Mouse (Mus musculus) heart, postnatal 0 days (tissue): Measurements from ENCODE around the gene Bnipl. TPM values are rescaled to one million over a fixed set of nuclear protein-coding genes. Genes with fewer than 3 reads are reported as not detected.

Experiments used
- ATAC-seq: fragments of 200-750 bp; cut with Nextera tagmentation; 2 replicates; pipeline ENCODE4 v1.8.0; 2017; ENCODE audit warnings: low read depth, moderate number of reproducible peaks, moderate library complexity; ENCODE audit not compliant: insufficient read depth
- DNase-seq: peaks from one replicate; pipeline ENCODE4 v3.0.0-alpha.2; 2016; ENCODE audit warnings: low spot score
- H3K27ac ChIP-seq: fragments of 300-500 bp; sonication (generic); 2 replicates; pipeline ENCODE4 v1.5.1; 2014; ENCODE audit warnings: low read depth, mild to moderate bottlenecking
- H3K27me3 ChIP-seq: fragments of 300-500 bp; sonication (generic); 2 replicates; pipeline ENCODE4 v1.6.1; 2014; ENCODE audit warnings: low read length, mixed read lengths; ENCODE audit not compliant: control insufficient read depth, insufficient read depth
- H3K36me3 ChIP-seq: fragments of 300-500 bp; sonication (generic); replicated peaks from 2 replicates; pipeline ENCODE4 v1.6.1; 2014; ENCODE audit warnings: low read length, mixed read lengths; ENCODE audit not compliant: control insufficient read depth, insufficient read depth
- H3K4me1 ChIP-seq: fragments of 300-500 bp; sonication (generic); 2 replicates; pipeline ENCODE4 v1.6.1; 2014; ENCODE audit warnings: antibody characterized with exemption; ENCODE audit not compliant: control insufficient read depth, insufficient read depth
- H3K4me2 ChIP-seq: fragments of 300-500 bp; sonication (generic); 2 replicates; pipeline ENCODE4 v1.6.1; 2014; ENCODE audit warnings: low read depth, mild to moderate bottlenecking, low read length, moderate library complexity
- H3K4me3 ChIP-seq: fragments of 300-500 bp; sonication (generic); 2 replicates; pipeline ENCODE4 v1.5.1; 2014; ENCODE audit warnings: low read depth, low read length
- H3K9ac ChIP-seq: fragments of 300-500 bp; sonication (generic); replicated peaks from 2 replicates; pipeline ENCODE4 v1.6.1; 2014; ENCODE audit warnings: low read depth, low read length, mixed read lengths
- H3K9me3 ChIP-seq: fragments of 300-500 bp; sonication (generic); replicated peaks from 2 replicates; pipeline ENCODE4 v1.6.1; 2016; ENCODE audit warnings: low read length; ENCODE audit not compliant: control insufficient read depth
- CTCF ChIP-seq: IDR thresholded peaks from 2 replicates; pipeline ENCODE4 v1.5.1; 2016; ENCODE audit warnings: antibody characterized with exemption, control low read depth, low read depth
- EP300 ChIP-seq: IDR thresholded peaks from 2 replicates; pipeline ENCODE4 v1.6.1; 2016; ENCODE audit warnings: antibody characterized with exemption, low read depth
- WGBS: fragments of 180-500 bp; shearing (Covaris S2); extraction: QIAGEN DNeasy Blood & Tissue Kit; methylation state at CpG from one replicate; pipeline ENCODE4 v1.1.7; 2014; 5-methylcytosine and 5-hydroxymethylcytosine counted together
- polyA plus RNA-seq: library from polyadenylated mRNA; unstranded; fragments of >200 nt; fragmentation: Nextera tagmentation; extraction: Ambion mirVana; gene quantifications from 2 replicates; pipeline ENCODE4 v1.2.1, GENCODE M21; 2015
- total RNA-seq: library from RNA; depleted of rRNA; stranded (reverse); fragments of >200 nt; gene quantifications from 2 replicates; pipeline ENCODE4 v1.2.3, GENCODE M21; 2014; ENCODE audit warnings: low replicate concordance; rRNA removed

The Bnipl gene
- total and polyA plus RNA-seq, 2 experiments from 2014 or later, result 3.9 TPM; not detected in 1

- Histone ChIP-seq H3K4me1 (no peaks in the 10 kb centered on the region), H3K4me2 (no peak overlapping the region), H3K9me3 (no peaks in the 10 kb centered on the region), H3K9ac (no peak overlapping the region), H3K36me3 (peaks cover 84% of the 10 kb centered on the region), H3K27me3 (no peaks in the 10 kb centered on the region), H3K4me3 (no peak overlapping the region), H3K27ac (no peak overlapping the region)
- DNase-seq, result no peak
- 89% methylated on average over 6 of the region's 6 CpGs for WGBS
- no peak for TF ChIP-seq CTCF
- TF ChIP-seq EP300, result no peak
- no peak for ATAC-seq
Measured at GRCm38 (mm10) chr3:95203880-95204279, 47.1 kb downstream of the Bnipl start.

GRCm38 (mm10) chr3:95200562-95200961 lies 50.4 kb downstream of the Bnipl start:
- H3K27ac ChIP-seq, result no peak overlapping the region
- no peak for DNase-seq
- no peak overlapping the region for H3K4me3 ChIP-seq
- no peak overlapping the region for H3K4me2 ChIP-seq
- H3K9me3 ChIP-seq, result no peaks in the 10 kb centered on the region
- ATAC-seq, result no peak
- TF ChIP-seq CTCF (no peak), EP300 (no peak)
- H3K4me1 ChIP-seq, result no peaks in the 10 kb centered on the region
- H3K9ac ChIP-seq, result no peak overlapping the region
- no peaks in the 10 kb centered on the region for H3K27me3 ChIP-seq
- 83% methylated on average over 2 of the region's 2 CpGs for WGBS
- peaks cover 96% of the 10 kb centered on the region for H3K36me3 ChIP-seq

- H3K36me3 ChIP-seq, result peaks cover 93% of the 10 kb centered on the region
- no peak overlapping the region for H3K4me2 ChIP-seq
- ATAC-seq (no peak), DNase-seq (no peak)
- WGBS, result 88% methylated on average over 7 of the region's 7 CpGs
- H3K9ac ChIP-seq, result no peak overlapping the region
- H3K9me3 ChIP-seq, result no peaks in the 10 kb centered on the region
- H3K4me1 ChIP-seq, result no peaks in the 10 kb centered on the region
- H3K27ac ChIP-seq, result no peak overlapping the region
- TF ChIP-seq CTCF (no peak), EP300 (no peak)
- H3K27me3 ChIP-seq, result no peaks in the 10 kb centered on the region
- H3K4me3 ChIP-seq, result no peak overlapping the region
Measured at GRCm38 (mm10) chr3:95200132-95200531, 50.9 kb downstream of the Bnipl start.

GRCm38 (mm10) chr3:95199101-95199500 lies 51.9 kb downstream of the Bnipl start:
- Histone ChIP-seq H3K27ac (no peak overlapping the region), H3K9ac (no peak overlapping the region), H3K36me3 (peaks cover 91% of the 10 kb centered on the region), H3K4me3 (no peak overlapping the region), H3K4me1 (no peaks in the 10 kb centered on the region), H3K9me3 (no peaks in the 10 kb centered on the region), H3K4me2 (no peak overlapping the region), H3K27me3 (no peaks in the 10 kb centered on the region)
- TF ChIP-seq CTCF, result no peak
- TF ChIP-seq EP300, result no peak
- DNase-seq (no peak), ATAC-seq (no peak)
- WGBS, result 65% methylated on average over 1 of the region's 1 CpGs

- Histone ChIP-seq H3K4me3 (no peak overlapping the region), H3K36me3 (peaks cover 77% of the 10 kb centered on the region), H3K9me3 (no peaks in the 10 kb centered on the region), H3K27me3 (no peaks in the 10 kb centered on the region), H3K4me1 (no peaks in the 10 kb centered on the region), H3K27ac (no peak overlapping the region), H3K9ac (no peak overlapping the region), H3K4me2 (no peak overlapping the region)
- DNase-seq (no peak), ATAC-seq (no peak)
- TF ChIP-seq EP300 (no peak), CTCF (no peak)
- 84% methylated on average over 2 of the region's 2 CpGs for WGBS
Measured at GRCm38 (mm10) chr3:95195772-95196171, 55.2 kb downstream of the Bnipl start.

GRCm38 (mm10) chr3:95194721-95195135 lies 56.3 kb downstream of the Bnipl start:
- DNase-seq (no peak), ATAC-seq (no peak)
- Histone ChIP-seq H3K27ac (no peak overlapping the region), H3K27me3 (no peaks in the 10 kb centered on the region), H3K9ac (no peak overlapping the region), H3K4me1 (no peaks in the 10 kb centered on the region), H3K36me3 (peaks cover 75% of the 10 kb centered on the region), H3K4me2 (no peak overlapping the region), H3K9me3 (no peaks in the 10 kb centered on the region), H3K4me3 (no peak overlapping the region)
- WGBS, result 66% methylated on average over 6 of the region's 6 CpGs
- no peak for TF ChIP-seq CTCF
- no peak for TF ChIP-seq EP300

Other genes with a start within 250 kb of the Bnipl start
- 15.0 and 28.5 TPM in 2 replicates for gene Zfp687, start 235.7 kb downstream of the Bnipl start, total RNA-seq
- gene Zfp687, start 235.7 kb downstream of the Bnipl start, polyA plus RNA-seq, result 8.1 and 8.3 TPM in 2 replicates
- 190 and 210 TPM in 2 replicates for gene Psmd4, start 208.6 kb downstream of the Bnipl start, total RNA-seq
- gene Psmd4, start 208.6 kb downstream of the Bnipl start, polyA plus RNA-seq, result 205 and 208 TPM in 2 replicates
- 36.6 and 50.5 TPM in 2 replicates for gene Pip5k1a, start 144.3 kb downstream of the Bnipl start, total RNA-seq
- 13.8 and 14.5 TPM in 2 replicates for gene Pip5k1a, start 144.3 kb downstream of the Bnipl start, polyA plus RNA-seq
- 54.9 and 69.3 TPM in 2 replicates for gene Vps72, start 140.2 kb downstream of the Bnipl start, total RNA-seq
- 60.8 and 66.9 TPM in 2 replicates for gene Vps72, start 140.2 kb downstream of the Bnipl start, polyA plus RNA-seq
- gene Tmod4, start 126.7 kb downstream of the Bnipl start, total RNA-seq, result 1.2 and 14.3 TPM in 2 replicates
- 2.7 and 2.9 TPM in 2 replicates for gene Tmod4, start 126.7 kb downstream of the Bnipl start, polyA plus RNA-seq
- 16.7 and 38.2 TPM in 2 replicates for gene Scnm1, start 117.2 kb downstream of the Bnipl start, total RNA-seq
- 57.6 and 57.7 TPM in 2 replicates for gene Scnm1, start 117.2 kb downstream of the Bnipl start, polyA plus RNA-seq
- 6.1 and 7.1 TPM in 2 replicates for gene Lysmd1, start 117.1 kb downstream of the Bnipl start, total RNA-seq
- gene Lysmd1, start 117.1 kb downstream of the Bnipl start, polyA plus RNA-seq, result 8.7 and 10.4 TPM in 2 replicates
- gene Tnfaip8l2, start 108.8 kb downstream of the Bnipl start, total RNA-seq, result 0.27 and 5.4 TPM in 2 replicates
- 2.7 and 2.8 TPM in 2 replicates for gene Tnfaip8l2, start 108.8 kb downstream of the Bnipl start, polyA plus RNA-seq
- gene Sema6c, start 90.7 kb downstream of the Bnipl start, total RNA-seq, result 6.8 and 14.8 TPM in 2 replicates
- 1.2 and 1.8 TPM in 2 replicates for gene Sema6c, start 90.7 kb downstream of the Bnipl start, polyA plus RNA-seq
- gene Gabpb2, start 33.3 kb downstream of the Bnipl start, total RNA-seq, result 6.6 and 7.2 TPM in 2 replicates
- 3.1 TPM in 2 replicates for gene Gabpb2, start 33.3 kb downstream of the Bnipl start, polyA plus RNA-seq
- 75.5 and 78.2 TPM in 2 replicates for gene Cdc42se1, start 22.5 kb downstream of the Bnipl start, total RNA-seq
- 33.6 TPM in 2 replicates for gene Cdc42se1, start 22.5 kb downstream of the Bnipl start, polyA plus RNA-seq
- 4.3 and 6.1 TPM in 2 replicates for gene Mllt11, start 19.0 kb downstream of the Bnipl start, total RNA-seq
- 8.9 and 9.0 TPM in 2 replicates for gene Mllt11, start 19.0 kb downstream of the Bnipl start, polyA plus RNA-seq
- 1.1 TPM in 1 of 2 replicates, not detected in the other for gene Gm128, start 9.6 kb downstream of the Bnipl start, total RNA-seq
- 0.07 TPM in 1 of 2 replicates, not detected in the other for gene Gm128, start 9.6 kb downstream of the Bnipl start, polyA plus RNA-seq
- gene Mindy1, start 30.2 kb upstream of the Bnipl start, total RNA-seq, result 28.0 and 64.4 TPM in 2 replicates
- 27.8 and 28.4 TPM in 2 replicates for gene Mindy1, start 30.2 kb upstream of the Bnipl start, polyA plus RNA-seq
- 28.6 and 35.6 TPM in 2 replicates for gene Prune1, start 30.9 kb upstream of the Bnipl start, total RNA-seq
- 22.5 and 23.0 TPM in 2 replicates for gene Prune1, start 30.9 kb upstream of the Bnipl start, polyA plus RNA-seq
- gene Anxa9, start 56.0 kb upstream of the Bnipl start, total RNA-seq, result 0.11 and 0.15 TPM in 2 replicates
- gene Anxa9, start 56.0 kb upstream of the Bnipl start, polyA plus RNA-seq, result 0.49 and 0.67 TPM in 2 replicates
- 108 and 126 TPM in 2 replicates for gene Cers2, start 63.6 kb upstream of the Bnipl start, total RNA-seq
- 88.4 and 89.4 TPM in 2 replicates for gene Cers2, start 63.6 kb upstream of the Bnipl start, polyA plus RNA-seq
- 9.5 and 11.3 TPM in 2 replicates for gene Setdb1, start 106.0 kb upstream of the Bnipl start, total RNA-seq
- gene Setdb1, start 106.0 kb upstream of the Bnipl start, polyA plus RNA-seq, result 7.9 and 8.0 TPM in 2 replicates
- not detected in 2 replicates for gene 4930558C23Rik, start 151.6 kb upstream of the Bnipl start, total RNA-seq
- gene 4930558C23Rik, start 151.6 kb upstream of the Bnipl start, polyA plus RNA-seq, result not detected in 2 replicates
- gene Arnt, start 183.2 kb upstream of the Bnipl start, total RNA-seq, result 20.6 and 22.4 TPM in 2 replicates
- gene Arnt, start 183.2 kb upstream of the Bnipl start, polyA plus RNA-seq, result 20.1 and 23.0 TPM in 2 replicates
- 5.4 and 11.6 TPM in 2 replicates for gene Ctsk, start 248.1 kb upstream of the Bnipl start, total RNA-seq
- 18.9 and 19.7 TPM in 2 replicates for gene Ctsk, start 248.1 kb upstream of the Bnipl start, polyA plus RNA-seq